ENCODE assay signal across 17 mouse cellular contexts in genomic region chr7:107529364-107529763, GRCm38 (mm10). TPM values are rescaled to one million over a fixed set of nuclear protein-coding genes. Genes with fewer than 3 reads are reported as not detected.
"Had no signal": no experiment of that assay in that cellular context is flagged by ENCODE, and none has a peak within 500 bp of the region (broad histone marks: within the 10 kb centered on the region; RNA-seq: fewer than 3 reads in every experiment).

No protein-coding gene starts in this region.

- H3K4me3 ChIP-seq: megakaryocyte, embryonic 14.5 days; midbrain, embryonic 10.5 days; midbrain, embryonic 12.5 days; myocyte; neural tube, embryonic 13.5 days; neural tube, embryonic 15.5 days; stomach, embryonic 15.5 days had no signal

- H3K36me3 ChIP-seq: midbrain, embryonic 10.5 days; midbrain, embryonic 12.5 days; neural tube, embryonic 13.5 days; neural tube, embryonic 15.5 days; stomach, embryonic 15.5 days had no signal

- DNase-seq: lung, adult 18-20 months; lung, embryonic 14.5 days; lung, postnatal 10 days; lung, postnatal 4 days; midbrain, embryonic 14.5 days; right cerebral cortex, postnatal 14 days; thymus, adult 2 months; thymus, postnatal 25 days; thymus, postnatal 4 days had no signal

- H3K27me3 ChIP-seq: megakaryocyte, embryonic 14.5 days; midbrain, embryonic 12.5 days; neural tube, embryonic 13.5 days; neural tube, embryonic 15.5 days; stomach, embryonic 15.5 days had no signal

- H3K27ac ChIP-seq: midbrain, embryonic 10.5 days; midbrain, embryonic 12.5 days; neural tube, embryonic 13.5 days; neural tube, embryonic 15.5 days; stomach, embryonic 15.5 days; stomach, postnatal 0 days had no signal

- H3K4me1 ChIP-seq: megakaryocyte, embryonic 14.5 days; midbrain, embryonic 10.5 days; midbrain, embryonic 12.5 days; neural tube, embryonic 13.5 days; neural tube, embryonic 15.5 days; stomach, embryonic 15.5 days had no signal

RNA-seq across cellular contexts. Expression of gene Olfml1, which starts 37.9 kb away (rescaled TPM):
- polyA plus RNA-seq: myocyte had no signal
